Mouse (Mus musculus) embryonic facial prominence, embryonic 15.5 days (tissue): ENCODE results near the gene Lpcat4. TPM values are rescaled to one million over a fixed set of nuclear protein-coding genes. Genes with fewer than 3 reads are reported as not detected.
A peak's percentile ranks its signal among the peaks of the same experiment; 100 is the strongest.

Experiments used
- ATAC-seq: fragments of 200-750 bp; cut with Nextera tagmentation; 2 replicates; pipeline ENCODE4 v1.8.0; 2017; ENCODE audit warnings: low read depth, moderate TSS enrichment; ENCODE audit not compliant: insufficient number of reproducible peaks, low FRiP score, low TSS enrichment
- H3K27ac ChIP-seq: fragments of 300-500 bp; sonication (generic); replicated peaks from 2 replicates; pipeline ENCODE4 v1.5.1; 2015; ENCODE audit warnings: mild to moderate bottlenecking, inconsistent platforms
- H3K27me3 ChIP-seq: fragments of 300-500 bp; sonication (generic); 2 replicates; pipeline ENCODE4 v1.6.1; 2015; ENCODE audit warnings: inconsistent platforms
- H3K36me3 ChIP-seq: fragments of 300-500 bp; sonication (generic); 2 replicates; pipeline ENCODE4 v1.6.1; 2015; ENCODE audit warnings: mild to moderate bottlenecking, inconsistent platforms
- H3K4me1 ChIP-seq: fragments of 300-500 bp; sonication (generic); 2 replicates; pipeline ENCODE4 v1.6.1; 2015; ENCODE audit warnings: inconsistent platforms
- H3K4me2 ChIP-seq: fragments of 300-500 bp; sonication (generic); replicated peaks from 2 replicates; pipeline ENCODE4 v1.6.1; 2015; ENCODE audit warnings: mild to moderate bottlenecking, inconsistent platforms
- H3K4me3 ChIP-seq: fragments of 300-500 bp; sonication (generic); replicated peaks from 2 replicates; pipeline ENCODE4 v1.5.1; 2015; ENCODE audit warnings: mild to moderate bottlenecking, inconsistent platforms
- H3K9ac ChIP-seq: fragments of 300-500 bp; sonication (generic); 2 replicates; pipeline ENCODE4 v1.6.1; 2015; ENCODE audit warnings: inconsistent platforms
- H3K9me3 ChIP-seq: fragments of 300-500 bp; sonication (generic); replicated peaks from 2 replicates; pipeline ENCODE4 v1.6.1; 2016; ENCODE audit warnings: inconsistent platforms
- WGBS: fragments of 180-500 bp; shearing (Covaris S2); methylation state at CpG from one replicate; pipeline ENCODE4 v1.1.7; 2015; 5-methylcytosine and 5-hydroxymethylcytosine counted together
- polyA plus RNA-seq: library from polyadenylated mRNA; unstranded; fragments of >200 nt; fragmentation: Nextera tagmentation; extraction: Ambion mirVana; gene quantifications from 2 replicates; pipeline ENCODE4 v1.2.1, GENCODE M21; 2015

Lpcat4 gene
- polyA plus RNA-seq, result 24.5 and 35.9 TPM in 2 replicates

DNA sequence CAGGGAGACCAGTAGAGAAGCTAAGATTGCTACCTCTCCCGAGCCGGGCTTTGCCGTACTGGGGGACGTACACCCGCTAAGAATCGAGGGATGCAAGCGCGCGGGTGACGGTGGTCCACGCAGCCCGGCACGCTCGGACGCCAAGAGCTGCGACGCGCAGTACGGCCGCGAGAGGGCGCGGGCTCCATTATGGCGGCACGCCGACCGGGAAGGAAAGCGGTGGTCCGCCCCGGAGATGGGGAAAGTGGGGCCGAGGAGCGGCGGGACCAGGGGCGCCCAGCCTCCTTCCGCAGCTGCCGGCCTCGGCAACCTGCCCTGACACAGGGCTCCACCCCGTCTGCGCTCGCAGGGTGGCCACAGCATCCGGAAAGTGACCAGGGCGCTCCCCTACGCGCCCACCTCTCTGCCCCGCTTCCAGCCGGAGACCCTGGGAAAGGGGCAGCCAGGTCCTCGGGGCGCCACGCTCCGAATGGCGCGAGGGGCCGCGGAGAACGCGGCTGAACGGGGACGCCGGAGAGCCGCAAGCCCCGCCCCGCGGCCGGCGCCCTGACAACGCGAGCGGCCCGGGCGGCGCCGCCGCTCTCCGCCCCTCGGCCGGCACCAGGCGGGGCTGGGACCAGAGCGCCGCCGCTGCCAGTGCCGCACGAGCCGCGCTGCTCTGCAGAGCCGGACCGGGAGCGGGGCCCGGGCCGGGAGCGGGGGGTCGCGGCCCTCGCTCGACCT lies at the start of gene Lpcat4:
Gene Lpcat4 (plus strand): TSS at position 257 of the 723 bp plus-strand sequence.
- ATAC-seq, result peak; percentile 83
- H3K4me1 ChIP-seq, result peaks cover 13% of the 10 kb centered on the region
- H3K36me3 ChIP-seq, result no peaks in the 10 kb centered on the region
- H3K27ac ChIP-seq, result peak within 1 kb of the TSS; percentile 89
- no peaks in the 10 kb centered on the region for H3K9me3 ChIP-seq
- H3K4me2 ChIP-seq, result peak within 1 kb of the TSS; percentile 98
- H3K27me3 ChIP-seq, result no peaks in the 10 kb centered on the region
- H3K9ac ChIP-seq, result peak within 1 kb of the TSS; percentile 47
- under 1% methylated on average over 91 of the region's 94 CpGs for WGBS
- H3K4me3 ChIP-seq, result peak within 1 kb of the TSS; percentile 68

DNA sequence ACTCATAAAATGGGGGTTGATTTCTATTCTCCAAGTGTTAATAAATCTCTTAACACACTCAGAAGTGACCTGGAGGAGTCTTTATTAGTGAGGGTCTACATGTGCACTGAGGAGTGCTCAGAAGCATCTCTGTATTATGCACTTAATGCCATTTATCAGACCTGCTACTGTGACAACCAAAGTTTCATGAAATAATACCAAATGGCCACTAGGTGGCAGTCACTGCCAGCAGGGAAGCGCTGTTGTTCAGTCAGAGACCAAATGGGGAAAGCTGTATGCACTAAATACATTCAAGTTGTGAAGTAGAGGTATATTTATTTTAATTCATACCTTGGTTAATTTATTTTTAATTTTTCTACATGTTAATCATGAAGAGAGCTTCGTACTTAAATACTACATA lies 42.4 kb upstream of the Lpcat4 start:
- Histone ChIP-seq H3K27ac (no peak overlapping the region), H3K27me3 (no peaks in the 10 kb centered on the region), H3K4me2 (no peak overlapping the region), H3K4me3 (no peak overlapping the region), H3K9me3 (no peaks in the 10 kb centered on the region), H3K9ac (no peak overlapping the region), H3K4me1 (no peaks in the 10 kb centered on the region), H3K36me3 (no peaks in the 10 kb centered on the region)
- ATAC-seq, result no peak
- 2% methylated on average over 2 of the region's 2 CpGs for WGBS

DNA sequence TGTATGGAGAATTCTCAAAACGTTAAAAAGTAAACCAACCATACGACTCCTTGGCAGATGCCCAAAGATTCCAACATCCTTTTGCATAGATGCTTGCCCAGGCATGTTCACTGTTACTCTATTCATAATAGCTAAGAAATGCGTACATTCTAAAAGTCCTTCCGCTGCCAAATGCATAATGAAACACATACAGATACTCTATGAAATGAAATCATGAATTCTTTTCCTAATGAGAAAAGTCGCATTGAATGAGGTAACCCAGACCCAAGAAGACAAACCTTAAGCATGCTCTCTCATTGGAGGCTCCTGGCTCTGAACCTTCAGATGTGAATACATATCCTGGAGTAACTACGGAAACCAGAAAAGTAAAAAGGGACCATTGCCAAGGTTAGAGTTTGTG lies 36.2 kb upstream of the Lpcat4 start:
- no peak overlapping the region for H3K4me2 ChIP-seq
- 0 out of 2 replicates have a peak overlapping the region, but pooled peaks have one; percentile 34 for H3K27ac ChIP-seq
- H3K9me3 ChIP-seq, result no peaks in the 10 kb centered on the region
- H3K4me3 ChIP-seq, result no peak overlapping the region
- no peaks in the 10 kb centered on the region for H3K27me3 ChIP-seq
- H3K9ac ChIP-seq, result no peak overlapping the region
- ATAC-seq, result peak; percentile 67
- H3K36me3 ChIP-seq, result no peaks in the 10 kb centered on the region
- no peaks in the 10 kb centered on the region for H3K4me1 ChIP-seq
- 28% methylated on average over 6 of the region's 6 CpGs for WGBS

DNA sequence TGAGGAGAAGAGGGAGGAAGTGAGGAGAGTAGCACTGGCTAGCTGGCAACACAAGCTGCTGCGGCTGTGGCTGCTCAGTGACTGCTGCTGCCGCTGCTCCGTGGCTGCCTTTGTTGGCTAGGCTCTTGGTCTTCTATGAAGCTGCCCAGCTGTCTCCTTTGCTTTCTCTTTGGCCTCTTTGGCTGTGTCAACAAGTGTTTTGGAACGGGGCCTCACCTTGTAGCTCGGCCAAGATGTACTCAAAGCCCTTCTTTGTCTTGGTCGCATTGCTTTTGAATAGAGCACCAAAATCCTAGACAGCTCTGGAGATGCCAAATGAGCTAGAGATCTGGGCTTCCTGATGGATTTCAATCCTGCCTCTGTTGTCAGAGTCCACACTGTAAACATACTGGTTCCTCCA lies 29.1 kb upstream of the Lpcat4 start:
- no peak for ATAC-seq
- 72% methylated on average over 6 of the region's 6 CpGs for WGBS

DNA sequence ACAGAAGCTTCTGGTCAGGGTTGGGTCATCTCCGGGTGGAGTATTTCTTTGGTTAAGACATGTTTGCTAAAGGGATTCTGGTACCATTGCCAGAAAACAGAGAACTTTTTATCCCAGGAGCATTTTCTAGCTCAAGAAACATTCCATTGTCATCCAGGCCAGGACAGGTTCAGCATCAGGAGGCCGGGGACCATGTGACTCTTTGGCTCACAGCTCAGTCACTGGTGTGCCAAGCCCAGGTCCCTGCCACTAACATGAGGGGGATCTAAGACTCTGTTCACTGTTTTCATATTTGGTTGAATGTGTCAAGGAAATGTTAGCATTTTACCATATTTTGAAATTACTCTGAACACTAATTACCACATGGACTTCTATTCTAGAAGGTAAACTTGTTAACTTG lies 28.6 kb upstream of the Lpcat4 start:
- H3K4me1 ChIP-seq, result no peaks in the 10 kb centered on the region
- no peaks in the 10 kb centered on the region for H3K27me3 ChIP-seq
- ATAC-seq, result no peak
- H3K36me3 ChIP-seq, result no peaks in the 10 kb centered on the region
- H3K9ac ChIP-seq, result no peak overlapping the region
- WGBS, result 86% methylated on average over 2 of the region's 2 CpGs
- no peak overlapping the region for H3K4me2 ChIP-seq
- H3K27ac ChIP-seq, result no peak overlapping the region
- H3K9me3 ChIP-seq, result no peaks in the 10 kb centered on the region
- no peak overlapping the region for H3K4me3 ChIP-seq

More for the DNA sequence above, 29.1 kb upstream of the Lpcat4 start:
- H3K27me3 ChIP-seq, result no peaks in the 10 kb centered on the region
- no peaks in the 10 kb centered on the region for H3K4me1 ChIP-seq
- no peak overlapping the region for H3K4me2 ChIP-seq
- H3K4me3 ChIP-seq, result no peak overlapping the region
- no peaks in the 10 kb centered on the region for H3K9me3 ChIP-seq
- no peak overlapping the region for H3K9ac ChIP-seq
- H3K27ac ChIP-seq, result no peak overlapping the region
- no peaks in the 10 kb centered on the region for H3K36me3 ChIP-seq

DNA sequence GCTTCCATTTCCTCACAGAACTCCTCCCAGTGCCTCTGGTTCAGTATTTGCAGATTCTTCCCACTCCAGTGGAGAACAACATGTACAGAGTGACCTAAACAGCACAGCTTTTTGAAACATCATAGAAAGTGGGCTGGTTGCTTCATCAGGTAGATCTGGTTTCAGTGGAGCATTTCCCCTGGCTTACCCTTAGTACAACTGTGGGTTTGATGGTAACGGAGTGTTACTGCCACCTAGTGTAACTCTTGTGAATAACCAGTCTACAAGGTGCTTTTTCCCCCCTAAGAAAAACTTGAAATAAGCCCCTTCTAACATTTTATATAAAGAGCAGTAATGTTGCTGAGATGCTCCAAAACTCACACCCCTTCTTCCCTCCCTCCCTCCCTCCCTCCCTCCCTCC lies 23.3 kb upstream of the Lpcat4 start:
- no peak for ATAC-seq
- 3% methylated on average over 1 of the region's 1 CpGs for WGBS

DNA sequence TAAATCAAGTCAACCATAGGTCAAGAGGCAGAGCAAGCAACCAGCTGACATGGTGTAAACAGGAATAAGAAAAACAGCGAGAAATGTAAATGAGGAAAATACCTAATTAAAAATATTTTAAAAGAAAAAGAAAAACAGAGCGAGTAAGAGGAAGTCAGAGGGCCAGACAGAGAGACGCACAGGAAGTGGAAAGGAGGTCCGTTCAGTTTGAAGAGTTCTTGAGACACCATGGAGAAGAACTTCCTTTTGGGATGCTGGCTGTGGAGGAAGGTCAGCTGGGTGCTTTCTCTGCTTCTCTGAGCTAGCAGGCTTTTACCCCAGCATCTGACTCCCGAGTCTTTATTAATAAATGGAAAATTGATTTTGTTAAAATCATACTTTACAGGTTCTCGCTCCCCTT lies 21.7 kb upstream of the Lpcat4 start:
- no peak for ATAC-seq
- Histone ChIP-seq H3K4me2 (no peak overlapping the region), H3K4me3 (no peak overlapping the region), H3K27ac (no peak overlapping the region), H3K9me3 (no peaks in the 10 kb centered on the region), H3K4me1 (no peaks in the 10 kb centered on the region), H3K27me3 (no peaks in the 10 kb centered on the region), H3K9ac (no peak overlapping the region), H3K36me3 (no peaks in the 10 kb centered on the region)
- 67% methylated on average over 6 of the region's 6 CpGs for WGBS

More for the DNA sequence above, 23.3 kb upstream of the Lpcat4 start:
- Histone ChIP-seq H3K36me3 (no peaks in the 10 kb centered on the region), H3K9me3 (no peaks in the 10 kb centered on the region), H3K4me1 (no peaks in the 10 kb centered on the region), H3K4me3 (no peak overlapping the region), H3K4me2 (no peak overlapping the region), H3K27ac (no peak overlapping the region), H3K9ac (no peak overlapping the region), H3K27me3 (no peaks in the 10 kb centered on the region)

DNA sequence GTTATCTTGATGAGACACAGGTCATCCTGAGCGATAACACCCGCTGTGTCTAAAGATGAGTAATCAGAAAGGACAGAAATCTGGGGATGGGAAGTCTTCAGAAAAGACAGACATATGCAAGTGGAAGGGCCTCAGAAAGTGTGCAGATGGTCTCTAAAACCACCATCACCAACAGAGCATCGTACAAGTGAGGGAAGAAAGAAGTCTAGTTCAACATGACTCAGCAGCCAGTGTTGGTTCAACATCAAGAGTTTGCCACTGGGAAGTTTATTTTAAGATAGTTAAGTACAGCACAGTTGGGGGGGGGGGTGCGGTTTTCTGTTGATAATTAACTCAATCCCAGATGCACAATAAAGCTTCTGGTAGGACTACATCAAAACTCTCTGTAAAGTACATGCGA lies 18.4 kb upstream of the Lpcat4 start:
- Histone ChIP-seq H3K27me3 (no peaks in the 10 kb centered on the region), H3K27ac (no peak overlapping the region), H3K4me2 (no peak overlapping the region), H3K36me3 (no peaks in the 10 kb centered on the region), H3K9ac (no peak overlapping the region), H3K4me1 (no peaks in the 10 kb centered on the region), H3K4me3 (no peak overlapping the region), H3K9me3 (no peaks in the 10 kb centered on the region)
- ATAC-seq, result no peak
- WGBS, result 82% methylated on average over 5 of the region's 5 CpGs

DNA sequence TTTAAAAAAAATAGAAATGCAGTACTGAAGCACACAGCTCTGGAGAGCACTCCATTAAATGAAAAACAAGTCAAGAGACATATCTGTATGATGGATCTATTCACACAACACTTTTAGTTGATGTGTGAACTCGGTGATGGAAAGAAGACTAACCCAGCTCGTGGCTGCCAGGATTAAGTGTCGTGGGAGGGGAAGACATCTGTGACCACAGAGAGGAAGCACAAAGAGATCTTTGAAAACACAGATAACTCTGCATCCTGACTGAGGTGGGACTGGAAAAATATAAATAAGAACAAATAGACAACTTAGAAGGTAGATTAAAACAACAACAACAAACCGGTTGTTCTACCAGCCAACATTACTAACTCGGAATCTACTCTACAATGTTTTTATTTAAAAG lies 16.7 kb upstream of the Lpcat4 start:
- Histone ChIP-seq H3K27ac (no peak overlapping the region), H3K27me3 (no peaks in the 10 kb centered on the region), H3K4me2 (no peak overlapping the region), H3K4me1 (no peaks in the 10 kb centered on the region), H3K36me3 (no peaks in the 10 kb centered on the region), H3K9me3 (no peaks in the 10 kb centered on the region), H3K4me3 (no peak overlapping the region), H3K9ac (no peak overlapping the region)
- ATAC-seq, result no peak
- 66% methylated on average over 5 of the region's 5 CpGs for whole genome bisulfite sequencing

DNA sequence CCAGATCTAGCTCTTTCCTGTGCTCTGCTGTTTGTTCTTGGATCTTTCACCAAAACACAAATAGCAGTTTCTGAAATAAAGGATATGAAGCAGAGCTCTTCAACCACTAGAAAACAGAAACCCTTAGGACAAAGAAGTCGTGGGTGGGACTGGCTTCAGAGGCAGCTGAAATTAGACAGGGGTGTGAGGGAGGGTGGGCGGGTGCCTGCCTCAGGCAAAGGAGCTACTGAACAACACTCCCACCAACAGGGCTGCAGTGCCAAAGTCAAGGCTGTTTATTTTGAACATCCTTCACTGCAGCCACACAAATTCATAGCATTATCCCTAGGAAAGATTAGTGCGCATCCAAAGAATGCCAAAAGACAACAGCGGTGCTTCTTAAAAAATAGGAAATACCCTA lies 14.9 kb upstream of the Lpcat4 start:
- WGBS, result 52% methylated on average over 4 of the region's 4 CpGs
- H3K4me1 ChIP-seq, result no peaks in the 10 kb centered on the region
- H3K9me3 ChIP-seq, result no peaks in the 10 kb centered on the region
- no peak overlapping the region for H3K9ac ChIP-seq
- no peaks in the 10 kb centered on the region for H3K27me3 ChIP-seq
- no peaks in the 10 kb centered on the region for H3K36me3 ChIP-seq
- no peak for ATAC-seq
- no peak overlapping the region for H3K4me3 ChIP-seq
- H3K4me2 ChIP-seq, result no peak overlapping the region
- no peak overlapping the region for H3K27ac ChIP-seq

DNA sequence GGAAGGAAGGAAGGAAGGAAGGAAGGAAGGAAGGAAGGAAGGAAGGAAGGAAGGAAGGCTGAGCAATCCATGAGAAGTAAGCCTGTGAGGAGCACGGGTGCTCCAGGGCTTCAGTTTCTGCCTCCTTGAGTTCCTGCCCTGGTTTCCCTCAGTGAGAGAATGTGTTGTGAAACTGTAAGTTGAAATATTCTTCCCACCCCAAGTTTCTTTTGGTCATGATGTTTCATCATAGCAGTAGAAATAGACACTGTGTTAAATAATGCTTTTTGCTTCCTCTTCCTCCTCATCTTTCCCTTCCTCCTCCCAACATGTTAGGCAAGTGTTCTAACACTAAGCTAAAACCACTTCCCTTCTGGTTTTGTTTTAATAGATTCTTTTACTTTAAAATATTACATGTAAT lies 6.6 kb upstream of the Lpcat4 start:
- ATAC-seq, result no peak
- Histone ChIP-seq H3K27ac (no peak overlapping the region), H3K4me3 (no peak overlapping the region), H3K27me3 (no peaks in the 10 kb centered on the region), H3K36me3 (no peaks in the 10 kb centered on the region), H3K4me1 (no peaks in the 10 kb centered on the region), H3K9me3 (no peaks in the 10 kb centered on the region), H3K9ac (no peak overlapping the region), H3K4me2 (no peak overlapping the region)
- 88% methylated on average over 1 of the region's 1 CpGs for WGBS

DNA sequence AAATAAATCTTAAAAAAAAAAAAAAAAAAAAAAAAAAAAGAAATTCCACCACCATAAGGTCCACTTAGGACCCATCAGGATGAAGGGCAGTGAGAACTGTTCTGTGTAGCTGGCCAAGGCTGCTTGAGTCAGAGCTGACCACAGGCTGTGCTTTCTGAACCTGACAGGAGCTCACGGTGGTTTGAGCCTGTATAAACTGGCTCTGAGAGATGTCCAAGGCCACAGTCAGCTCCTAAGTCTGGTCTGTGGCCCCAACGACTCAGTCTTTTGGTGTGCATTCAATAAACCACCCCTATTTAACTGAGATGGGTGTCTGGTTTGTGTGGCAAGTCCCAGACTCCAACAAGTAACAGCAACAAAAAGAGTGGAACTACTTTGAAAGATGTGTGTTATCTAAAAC lies 2.6 kb upstream of the Lpcat4 start:
- H3K27ac ChIP-seq, result no peak overlapping the region
- H3K4me2 ChIP-seq, result no peak overlapping the region
- ATAC-seq, result no peak
- 76% methylated on average over 2 of the region's 2 CpGs for WGBS
- peaks cover 13% of the 10 kb centered on the region for H3K4me1 ChIP-seq
- H3K36me3 ChIP-seq, result no peaks in the 10 kb centered on the region
- H3K27me3 ChIP-seq, result no peaks in the 10 kb centered on the region
- H3K9ac ChIP-seq, result no peak overlapping the region
- no peaks in the 10 kb centered on the region for H3K9me3 ChIP-seq
- H3K4me3 ChIP-seq, result no peak overlapping the region
